Comparison of ENCODE assay signal across 11 mouse cellular contexts in genomic region chr1:90909161-90909560, GRCm38 (mm10). TPM values are rescaled to one million over a fixed set of nuclear protein-coding genes. Genes with fewer than 3 reads are reported as not detected.
A peak's percentile ranks its signal among the peaks of the same experiment; 100 is the strongest.
DNase-seq lines count a peak whose midpoint lies in the region; ATAC-seq and TF ChIP-seq lines count a peak whose summit lies in the region.
"Had no signal": no experiment of that assay in that cellular context is flagged by ENCODE, and none has a peak within 500 bp of the region (broad histone marks: within the 10 kb centered on the region; RNA-seq: fewer than 3 reads in every experiment).

No protein-coding gene starts in this region.

- ATAC-seq in intestine, postnatal 0 days = no peak
- ATAC-seq in stomach, postnatal 0 days (ENCODE audit: low FRiP score, low TSS enrichment) = peak; percentile 6; the same call in 1 of the 2 replicates

- H3K36me3 ChIP-seq in intestine, postnatal 0 days (ENCODE audit: control insufficient read depth, insufficient read depth) = no peaks in the 10 kb centered on the region
- H3K36me3 ChIP-seq in stomach, postnatal 0 days (ENCODE audit: control insufficient read depth, insufficient read depth, low read length) = no peaks in the 10 kb centered on the region

- TF ChIP-seq CTCF in intestine, postnatal 0 days (IDR thresholded peaks at IDR 0.05; ENCODE audit: low read depth) = no peak
- TF ChIP-seq CTCF in stomach, postnatal 0 days (IDR thresholded peaks at IDR 0.05; ENCODE audit: low read depth) = no peak

- TF ChIP-seq EP300 in stomach, postnatal 0 days (optimal IDR thresholded peaks at IDR 0.05) = no peak

- peak; percentile 59 for DNase-seq in gastrocnemius, postnatal 14 days
- DNase-seq in gastrocnemius, postnatal 25 days = no peak
- DNase-seq in right cerebral cortex, postnatal 4 days = peak; percentile 27
- no peak for DNase-seq in right cerebral cortex, adult 18-20 months
- DNase-seq in stomach, postnatal 0 days (ENCODE audit: low spot score) = peak; percentile 44
- DNase-seq in ovary, postnatal 14 days (ENCODE audit: low spot score) = no peak
- DNase-seq in embryo, embryonic 10.5 days (ENCODE audit: low spot score) = no peak

- no peak overlapping the region for H3K4me3 ChIP-seq in intestine, postnatal 0 days (ENCODE audit: low read depth, low read length)
- no peak overlapping the region for H3K4me3 ChIP-seq in stomach, postnatal 0 days (ENCODE audit: low read depth, low read length)

- no peaks in the 10 kb centered on the region for H3K27me3 ChIP-seq in intestine, postnatal 0 days (replicated peaks; ENCODE audit: control insufficient read depth, insufficient read depth, low read length)
- no peaks in the 10 kb centered on the region for H3K27me3 ChIP-seq in stomach, postnatal 0 days (ENCODE audit: control insufficient read depth, insufficient read depth, low read length)

- intact Hi-C loops in gastrocnemius, postnatal 14 days (cut with DNase I; ENCODE audit: low total_unique reads) = no loop called here

- H3K4me1 ChIP-seq in intestine, postnatal 0 days (replicated peaks; ENCODE audit: control insufficient read depth, insufficient read depth, low read length) = peaks cover 16% of the 10 kb centered on the region
- peaks cover 14% of the 10 kb centered on the region for H3K4me1 ChIP-seq in stomach, postnatal 0 days (replicated peaks; ENCODE audit: control insufficient read depth, insufficient read depth)

- H3K4me2 ChIP-seq in intestine, postnatal 0 days (replicated peaks; ENCODE audit: low read depth) = peak overlapping the region; percentile 47
- peak overlapping the region; percentile 42; the same call in 1 of the 2 replicates for H3K4me2 ChIP-seq in stomach, postnatal 0 days (replicated peaks; ENCODE audit: low read depth)

- H3K9me3 ChIP-seq in intestine, postnatal 0 days (ENCODE audit: control insufficient read depth) = no peaks in the 10 kb centered on the region
- H3K9me3 ChIP-seq in stomach, postnatal 0 days (ENCODE audit: control insufficient read depth, low read length) = no peaks in the 10 kb centered on the region

- no peak overlapping the region for H3K9ac ChIP-seq in intestine, postnatal 0 days (ENCODE audit: low read depth, low read length)
- H3K9ac ChIP-seq in stomach, postnatal 0 days (ENCODE audit: low read length) = no peak overlapping the region

- H3K27ac ChIP-seq in intestine, postnatal 0 days (ENCODE audit: low read depth, low read length) = 0 out of 2 replicates have a peak overlapping the region, but pooled peaks have one; percentile 52
- H3K27ac ChIP-seq in stomach, postnatal 0 days (replicated peaks) = peak overlapping the region; percentile 74
- H3K27ac ChIP-seq: macrophage had no signal

RNA-seq across cellular contexts. Expression of gene Mlph, which starts 5.7 kb away (rescaled TPM):
- total RNA-seq in gastrocnemius, postnatal 14 days (2021) = under 1 TPM; 0.31 to 0.35 TPM
- under 1 TPM; 0.26 to 0.51 TPM for total RNA-seq in gastrocnemius, postnatal 25 days (2021)
- polyA plus RNA-seq in intestine, postnatal 0 days (2015; fragmentation: Nextera tagmentation; extraction: Ambion mirVana) = 3.0 and 3.4 TPM in 2 replicates
- polyA plus RNA-seq in stomach, postnatal 0 days (2015; fragmentation: Nextera tagmentation; extraction: Ambion mirVana) = 8.8 and 9.8 TPM in 2 replicates
- total RNA-seq: CH12.LX had no signal

RNA-seq across cellular contexts. Expression of gene Prlh, which starts 43.7 kb away (rescaled TPM):
- total RNA-seq in gastrocnemius, postnatal 14 days (2021) = not detected
- not detected for total RNA-seq in gastrocnemius, postnatal 25 days (2021)
- polyA plus RNA-seq in intestine, postnatal 0 days (2015; fragmentation: Nextera tagmentation; extraction: Ambion mirVana) = not detected in 2 replicates
- not detected in 2 replicates for polyA plus RNA-seq in stomach, postnatal 0 days (2015; fragmentation: Nextera tagmentation; extraction: Ambion mirVana)
- total RNA-seq: CH12.LX; layer of hippocampus, adult 18-20 months had no signal
- polyA plus RNA-seq: macrophage had no signal

Comparison
In these comparisons a context has a peak if more than half of its experiments do, and no peak if none do; other contexts are left out.
1. DNase-seq: peak in gastrocnemius, postnatal 14 days (single experiment), right cerebral cortex, postnatal 4 days (single experiment) and stomach, postnatal 0 days (single experiment); none in gastrocnemius, postnatal 25 days (single experiment), right cerebral cortex, adult 18-20 months (single experiment), ovary, postnatal 14 days (single experiment) and embryo, embryonic 10.5 days (single experiment).